Mouse (Mus musculus) testis, postnatal 10 days (tissue): Measurements from ENCODE around the gene Vac14.
A peak's percentile ranks its signal among the peaks of the same experiment; 100 is the strongest.

Experiments used
- DNase-seq: peaks from one replicate; pipeline ENCODE4 v3.0.0; 2021; ENCODE audit warnings: low spot score

Vac14 gene

GRCm38 (mm10) chr8:110687726-110688125, 69.3 kb downstream of the Vac14 start:
- peak; percentile 72 for DNase-seq

- DNase-seq = no peak
Measured at GRCm38 (mm10) chr8:110689961-110690360, 71.6 kb downstream of the Vac14 start.

DNA sequence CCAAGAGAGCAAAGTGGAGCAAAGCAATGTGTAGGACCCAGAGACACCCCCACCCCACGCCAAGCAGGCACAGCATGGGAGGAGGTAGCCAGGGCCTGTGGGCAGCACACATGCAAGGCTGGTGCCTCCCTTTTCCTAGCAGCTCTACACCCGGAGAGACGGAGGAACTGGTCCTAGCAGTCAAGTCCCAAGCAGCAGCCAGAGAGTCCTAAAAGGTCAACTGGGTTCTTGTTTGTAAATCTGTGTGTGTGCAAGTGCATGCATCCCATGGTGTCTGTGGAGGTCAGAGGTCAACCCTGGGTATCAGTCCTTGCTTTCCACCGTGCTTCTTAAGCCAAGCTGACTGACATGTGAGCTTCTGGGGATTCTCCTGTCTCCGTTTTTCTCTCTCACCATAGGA, 75.8 kb downstream of the Vac14 start:
- no peak for DNase-seq

GRCm38 (mm10) chr8:110694826-110695225, 76.4 kb downstream of the Vac14 start:
- no peak for DNase-seq

- no peak for DNase-seq
Measured at GRCm38 (mm10) chr8:110695431-110695830, 77.0 kb downstream of the Vac14 start.

DNA sequence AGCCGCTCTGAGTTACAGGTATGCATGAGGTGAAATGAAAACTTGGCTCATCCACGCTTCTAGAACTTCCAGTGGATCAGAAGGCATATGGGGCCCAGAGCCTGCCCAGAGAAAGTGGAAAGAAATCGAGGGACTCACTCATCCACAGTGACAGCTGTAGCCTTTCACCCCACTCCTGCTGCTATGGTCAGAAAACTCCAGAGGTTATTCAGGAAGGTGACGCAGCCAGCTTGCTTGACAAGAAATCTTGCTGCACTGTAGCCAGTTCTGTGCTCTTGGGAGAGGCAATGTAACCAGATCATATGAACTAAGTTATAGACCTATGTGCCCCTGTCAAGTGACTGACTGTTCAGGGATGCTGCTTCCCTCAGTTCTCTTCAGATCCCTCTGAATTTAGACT, 77.7 kb downstream of the Vac14 start:
- DNase-seq = no peak

DNA sequence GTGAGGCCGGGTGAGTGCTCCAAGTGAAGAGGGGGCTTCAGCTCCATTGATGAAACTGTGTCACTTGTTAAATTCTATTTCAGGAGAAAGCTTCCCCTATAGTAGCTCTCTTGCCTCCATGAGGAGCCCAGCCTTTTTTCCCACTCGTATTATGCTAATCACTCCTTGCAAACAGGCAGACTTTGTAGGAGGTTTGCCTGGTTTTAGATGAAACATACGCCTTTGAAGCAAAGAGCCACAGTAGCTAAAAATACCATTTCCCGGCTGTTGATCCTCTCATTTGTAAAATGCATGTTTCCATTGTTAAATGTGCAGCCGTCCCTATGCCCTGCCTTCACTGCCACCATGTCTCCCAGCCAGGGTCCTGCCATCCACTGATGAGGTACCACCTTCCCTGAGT, 79.2 kb downstream of the Vac14 start:
- DNase-seq = no peak

GRCm38 (mm10) chr8:110698098-110698497, 79.7 kb downstream of the Vac14 start:
- DNase-seq = no peak

DNA sequence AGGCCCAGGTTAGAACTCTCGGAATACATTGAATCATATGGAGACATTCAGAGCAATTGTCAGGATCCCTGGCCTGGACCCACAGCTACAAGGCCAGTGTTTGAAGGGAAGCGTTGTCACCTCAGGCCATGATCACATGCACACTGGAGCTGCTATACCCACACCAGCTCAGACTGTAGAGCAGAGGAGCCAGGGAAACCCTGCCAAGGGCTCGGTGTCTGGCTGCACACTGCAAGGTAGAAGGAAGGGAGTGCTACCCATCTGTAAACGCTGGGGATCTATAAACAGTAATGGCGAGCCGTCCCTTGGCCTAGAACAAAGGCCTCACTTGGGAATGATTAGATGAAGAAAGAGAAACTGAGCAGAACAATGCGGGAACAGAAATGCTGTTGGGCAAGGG, 81.1 kb downstream of the Vac14 start:
- no peak for DNase-seq

DNA sequence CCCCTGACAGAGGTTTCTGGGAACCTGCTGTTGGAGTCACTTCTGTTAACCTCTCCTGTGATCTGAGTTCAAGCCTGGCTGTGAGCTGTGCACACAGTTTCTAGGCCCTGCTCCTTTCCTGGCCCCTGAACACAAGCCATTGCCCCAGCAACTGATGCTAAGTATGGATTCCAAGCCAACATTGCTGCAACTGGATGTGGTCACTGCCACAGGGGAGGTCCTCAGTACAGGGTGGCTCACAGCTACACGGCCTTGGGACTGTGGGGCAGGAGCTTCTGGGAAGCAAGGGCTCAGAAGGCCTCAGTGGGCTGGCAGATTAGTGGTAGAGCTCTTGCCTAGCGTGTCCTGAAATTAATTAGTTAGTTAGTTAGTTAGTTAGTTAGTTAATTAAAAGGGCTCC, 82.2 kb downstream of the Vac14 start:
- DNase-seq = no peak

DNA sequence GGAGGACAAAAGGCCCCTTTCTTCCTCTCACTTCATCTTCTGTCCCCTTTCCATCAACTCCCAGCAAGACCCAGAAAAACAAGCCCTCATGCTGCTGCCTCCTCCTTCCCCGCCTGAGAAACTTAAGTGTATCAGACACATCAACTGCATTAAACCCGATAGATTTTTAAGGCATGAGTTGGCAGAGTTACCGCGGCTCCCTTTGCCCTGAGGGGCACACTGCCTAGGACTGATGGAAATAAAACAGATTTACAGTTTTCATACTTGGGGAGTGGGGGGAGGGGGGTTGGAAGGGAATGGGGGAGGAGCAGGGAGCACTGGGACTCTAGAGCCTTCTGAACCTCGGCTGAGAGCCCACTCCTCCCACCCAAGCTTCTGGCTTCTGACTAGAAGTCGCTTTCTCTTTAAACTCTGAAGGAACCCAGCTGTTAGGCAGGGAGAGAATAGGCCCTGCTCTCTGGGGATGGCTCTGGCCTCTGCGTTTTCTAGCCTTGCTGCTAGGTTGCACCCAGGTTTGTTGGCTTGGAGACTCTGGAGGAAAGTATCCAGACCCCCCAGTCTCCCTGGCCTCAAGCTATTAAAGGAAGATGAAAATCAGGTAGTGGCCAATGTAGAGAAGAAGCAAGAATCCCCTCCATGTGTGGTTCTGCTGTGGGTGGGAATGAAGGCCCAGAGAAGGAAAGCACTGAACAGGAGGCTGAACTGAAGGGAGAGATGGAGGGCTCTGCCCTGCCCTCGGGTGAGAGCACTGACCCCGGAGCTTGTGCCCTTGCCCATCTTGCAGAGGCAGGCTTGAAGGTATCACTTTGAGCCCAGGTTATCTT, 84.5 kb downstream of the Vac14 start:
- DNase-seq = no peak

DNA sequence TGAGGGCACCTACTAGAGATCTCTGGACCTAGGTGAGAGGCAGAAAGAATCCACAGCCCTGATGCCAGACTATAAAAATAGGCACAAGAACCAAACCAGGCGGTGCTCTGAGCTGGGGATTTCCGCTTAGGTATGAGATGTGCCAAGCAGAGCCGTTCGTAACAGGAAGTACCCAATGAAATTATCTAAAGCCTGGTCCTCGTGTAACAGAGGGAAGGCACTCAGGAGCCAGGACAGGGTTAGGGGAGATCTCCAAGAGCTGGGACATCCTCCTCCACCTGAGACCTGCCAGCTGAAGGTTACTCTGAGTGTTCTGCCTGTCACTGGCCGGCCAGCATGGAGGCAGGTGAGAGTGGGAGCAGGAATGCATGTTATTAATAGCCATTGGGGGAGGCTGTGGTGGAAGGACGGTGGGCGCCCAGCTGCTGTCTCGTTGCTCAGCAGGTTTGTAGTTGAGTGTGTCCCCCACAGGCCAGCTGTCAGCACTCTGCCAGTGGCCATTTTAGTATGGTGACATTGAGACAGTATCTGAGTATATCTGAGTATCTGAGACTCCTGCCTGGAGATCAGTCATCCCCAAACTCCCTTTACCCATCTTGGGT, 85.2 kb downstream of the Vac14 start:
- no peak for DNase-seq

DNA sequence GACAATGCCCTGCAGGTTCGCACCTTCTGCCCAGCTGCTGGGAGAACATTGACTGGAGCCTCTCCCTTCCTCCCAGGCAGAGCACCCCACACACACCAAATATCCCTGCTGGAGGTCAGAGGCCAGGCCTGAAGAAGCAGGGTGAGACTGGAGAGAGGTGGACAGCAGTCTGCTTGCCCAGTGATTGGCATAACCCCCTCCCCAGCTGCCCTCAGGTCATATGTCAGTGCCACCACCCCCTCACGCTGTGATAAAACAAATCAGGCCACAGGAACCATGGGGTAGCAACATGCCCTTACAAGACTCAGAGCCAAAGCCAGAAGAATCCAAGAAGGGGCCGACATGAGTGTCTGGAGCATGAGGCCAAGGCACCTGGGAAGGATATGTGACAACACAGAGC, 85.7 kb downstream of the Vac14 start:
- DNase-seq = no peak

DNA sequence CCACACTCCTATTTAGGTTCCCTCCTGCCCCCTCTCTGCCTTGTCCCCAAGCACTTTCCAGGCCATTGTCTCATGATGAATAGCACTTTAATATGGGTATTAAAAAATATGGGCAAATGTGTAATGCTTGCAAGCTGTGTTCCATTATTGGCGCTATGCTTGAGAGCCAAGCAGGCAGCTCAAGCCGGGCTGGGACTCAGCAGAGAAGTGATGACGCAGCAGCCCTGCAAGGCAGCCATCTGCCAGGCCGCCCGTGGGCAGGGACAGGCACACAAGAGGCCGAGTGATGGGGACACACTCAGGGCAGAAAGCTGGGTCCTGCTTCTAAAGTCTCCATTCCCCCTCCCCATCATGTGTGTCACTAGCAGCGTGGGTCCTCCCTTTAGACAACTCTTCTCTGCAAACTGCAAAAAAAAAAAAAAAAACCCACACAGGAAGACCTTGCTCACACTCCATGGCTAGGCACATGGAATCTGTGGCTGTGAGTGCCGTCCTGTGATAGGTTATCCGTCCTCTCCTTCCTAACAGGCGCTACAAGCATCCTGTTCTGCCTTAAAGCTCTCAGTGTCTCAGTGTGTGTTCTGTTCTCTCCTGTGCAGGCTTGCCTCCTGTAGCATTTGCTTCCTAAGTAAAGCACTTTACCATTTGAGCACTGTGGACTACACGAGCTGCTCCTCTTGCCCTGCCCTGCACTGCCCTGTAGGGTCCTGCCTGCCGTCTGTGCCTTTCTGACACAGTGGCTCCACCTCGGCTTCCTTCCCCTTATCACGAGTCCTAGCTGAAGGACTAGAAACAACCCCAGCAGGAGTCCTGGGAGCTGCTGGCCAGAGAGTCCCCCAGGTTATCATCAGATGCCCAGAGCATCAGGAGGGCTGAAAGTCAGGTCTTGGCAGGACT, 87.3 kb downstream of the Vac14 start:
- DNase-seq = no peak

DNA sequence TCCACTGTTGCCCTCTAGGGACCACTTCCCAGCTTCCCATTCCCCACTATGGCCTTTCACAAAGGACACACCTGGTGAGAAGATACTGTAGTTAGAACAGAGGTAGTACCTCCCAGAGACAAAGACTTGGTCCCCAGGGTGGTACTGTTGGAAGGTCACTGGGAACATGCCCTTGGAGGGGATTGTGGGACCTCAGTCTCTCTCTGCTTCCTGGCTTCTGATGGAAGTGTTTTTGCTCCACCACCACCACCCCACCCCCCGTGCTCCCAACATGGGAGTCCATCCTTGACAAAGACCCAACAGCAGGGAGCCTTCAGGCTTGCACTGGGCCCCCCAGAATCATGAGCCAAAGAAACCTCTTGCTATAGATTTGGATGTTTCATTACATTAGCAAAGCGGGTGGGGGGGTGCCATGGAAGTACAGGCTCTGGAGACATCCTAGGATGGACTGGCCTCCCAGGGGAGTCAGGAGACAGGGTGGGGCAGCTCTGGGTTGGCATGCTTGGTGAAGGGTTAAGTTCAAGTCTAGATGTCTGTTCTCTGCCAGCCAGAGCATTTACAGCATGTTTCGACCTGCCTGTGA, 88.0 kb downstream of the Vac14 start:
- no peak for DNase-seq

GRCm38 (mm10) chr8:110708429-110708828, 90.0 kb downstream of the Vac14 start:
- DNase-seq = no peak

DNA sequence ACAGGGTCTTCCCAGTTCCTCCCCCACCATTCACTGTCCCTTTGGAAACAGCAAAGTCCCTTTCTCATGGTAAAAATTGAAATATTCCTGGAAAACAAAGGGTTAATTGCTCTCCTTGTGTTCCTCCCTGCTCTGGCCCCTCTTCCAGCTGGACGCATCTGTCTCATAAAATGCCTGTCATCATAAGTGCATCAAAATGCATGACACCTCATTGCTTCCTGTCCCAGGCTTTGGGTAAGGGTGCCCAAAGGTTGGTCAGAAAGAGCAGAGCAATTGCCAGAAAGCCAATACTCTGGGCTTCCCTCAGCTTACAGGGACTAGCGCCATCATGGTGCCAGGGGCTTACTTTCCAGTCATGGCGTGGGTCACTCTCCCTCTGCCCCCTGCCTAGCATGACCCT, 92.2 kb downstream of the Vac14 start:
- DNase-seq = no peak

DNA sequence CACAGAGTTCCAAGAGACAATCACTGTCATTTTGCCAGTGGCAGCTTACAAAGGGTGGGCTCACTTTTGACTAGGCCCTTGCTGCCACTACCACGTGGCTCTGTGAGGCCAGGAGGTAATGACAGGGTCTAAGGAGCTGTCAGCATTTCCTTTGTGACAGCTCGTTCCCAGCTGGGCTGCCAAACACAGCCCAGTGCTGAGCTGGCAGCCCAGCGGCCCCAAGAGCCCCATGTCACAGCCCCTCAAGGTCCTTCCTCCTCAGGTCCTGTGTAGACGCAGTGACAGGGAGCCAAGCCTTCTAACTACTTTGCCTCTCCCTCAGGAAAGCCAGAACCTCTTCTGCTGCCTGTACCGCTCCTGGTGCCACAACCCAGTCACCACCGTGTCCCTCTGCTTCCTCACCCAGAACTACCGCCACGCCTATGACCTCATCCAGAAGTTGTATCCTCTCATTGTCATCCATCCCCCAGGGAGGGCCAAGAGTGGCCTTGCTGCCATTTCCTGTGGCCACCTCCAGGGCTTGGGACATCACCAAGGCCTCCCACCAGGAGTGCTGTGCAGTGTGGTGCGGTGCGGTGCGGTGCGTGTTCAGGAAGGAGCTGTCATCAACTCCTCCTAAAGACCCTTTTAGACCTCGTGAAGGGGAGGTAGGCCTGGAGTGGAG, 93.0 kb downstream of the Vac14 start:
- no peak for DNase-seq

GRCm38 (mm10) chr8:110713073-110713472, 94.7 kb downstream of the Vac14 start:
- DNase-seq = no peak

GRCm38 (mm10) chr8:110714827-110715519, 96.6 kb downstream of the Vac14 start:
- DNase-seq = no peak

GRCm38 (mm10) chr8:110716075-110716474, 97.7 kb downstream of the Vac14 start:
- no peak for DNase-seq
